11 mouse cellular contexts compared by ENCODE assay signal in the genomic region with DNA sequence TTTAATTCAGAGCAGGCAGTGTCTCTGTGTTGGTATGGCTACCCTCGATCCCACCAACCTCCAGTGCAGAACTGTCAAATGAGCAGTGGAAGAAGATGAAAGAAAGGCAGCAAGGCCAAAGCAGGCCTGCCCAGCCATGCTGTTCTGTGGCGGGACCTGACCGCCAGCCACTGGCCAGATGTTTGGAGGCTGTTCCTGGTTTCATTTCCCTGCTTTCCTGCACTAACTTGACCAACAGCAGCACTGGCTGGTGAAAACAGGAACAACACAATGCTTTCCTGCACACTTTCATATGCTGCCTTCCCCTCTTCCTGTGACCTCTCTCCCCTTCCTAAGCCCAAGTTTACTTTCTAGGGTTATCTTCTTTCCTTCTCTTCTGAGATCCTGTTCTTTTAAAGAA. TPM values are rescaled to one million over a fixed set of nuclear protein-coding genes. Genes with fewer than 3 reads are reported as not detected.
DNase-seq lines count a peak whose midpoint lies in the region; ATAC-seq and TF ChIP-seq lines count a peak whose summit lies in the region.
"Had no signal": no experiment of that assay in that cellular context is flagged by ENCODE, and none has a peak within 500 bp of the region (broad histone marks: within the 10 kb centered on the region; RNA-seq: fewer than 3 reads in every experiment).

No protein-coding gene starts in this region.

- H3K27ac ChIP-seq in kidney, postnatal 0 days = no peak overlapping the region
- H3K27ac ChIP-seq: hindbrain, embryonic 14.5 days; midbrain, embryonic 12.5 days; stomach, embryonic 15.5 days had no signal

- no peak overlapping the region for H3K9ac ChIP-seq in kidney, postnatal 0 days (ENCODE audit: low read depth, low read length)
- H3K9ac ChIP-seq: hindbrain, embryonic 14.5 days; midbrain, embryonic 12.5 days; stomach, embryonic 15.5 days had no signal

- H3K9me3 ChIP-seq in kidney, postnatal 0 days (replicated peaks; ENCODE audit: low read length) = no peaks in the 10 kb centered on the region
- H3K9me3 ChIP-seq: midbrain, embryonic 12.5 days; stomach, embryonic 15.5 days had no signal

- H3K36me3 ChIP-seq in kidney, postnatal 0 days (ENCODE audit: insufficient read depth, low read length) = no peaks in the 10 kb centered on the region
- H3K36me3 ChIP-seq: midbrain, embryonic 12.5 days; stomach, embryonic 15.5 days had no signal

- no peaks in the 10 kb centered on the region for H3K27me3 ChIP-seq in kidney, postnatal 0 days (ENCODE audit: insufficient read depth, low read length)
- H3K27me3 ChIP-seq: midbrain, embryonic 12.5 days; stomach, embryonic 15.5 days had no signal

- H3K4me3 ChIP-seq in kidney, postnatal 0 days (replicated peaks; ENCODE audit: low read depth, low read length) = no peak overlapping the region
- H3K4me3 ChIP-seq: midbrain, embryonic 12.5 days; stomach, embryonic 15.5 days had no signal

- H3K4me2 ChIP-seq in kidney, postnatal 0 days (ENCODE audit: low read length) = no peak overlapping the region
- H3K4me2 ChIP-seq: hindbrain, embryonic 14.5 days; midbrain, embryonic 12.5 days; stomach, embryonic 15.5 days had no signal

- DNase-seq in embryo, embryonic 10 days (ENCODE audit: low spot score) = peak; percentile 23
- no peak for DNase-seq in embryo, embryonic 9.5 days (ENCODE audit: extremely low spot score)
- DNase-seq in ovary, postnatal 36 days (ENCODE audit: low spot score) = peak; percentile 22
- DNase-seq in ovary, postnatal 10 days (ENCODE audit: low spot score) = no peak
- peak; percentile 56 for DNase-seq in kidney, postnatal 0 days (ENCODE audit: low spot score)
- DNase-seq in natural killer cell, adult 2 months (ENCODE audit: low spot score in 2 of 2) = no peak
- DNase-seq in retina, postnatal 1 day = no peak

- 0 out of 2 replicates have a peak, but pooled peaks have one; percentile 46 for ATAC-seq in kidney, postnatal 0 days (replicated peaks; ENCODE audit: low FRiP score, low read depth)
- peak; percentile 68 for ATAC-seq in monocyte, adult 5-6 weeks (replicated peaks; ENCODE audit: insufficient number of reproducible peaks, low FRiP score, low TSS enrichment, poor library complexity, severe bottlenecking)

- WGBS in kidney, postnatal 0 days = 36% methylated on average over 3 of the region's 3 CpGs

- TF ChIP-seq CTCF in kidney, postnatal 0 days (IDR thresholded peaks at IDR 0.05; ENCODE audit: low read depth) = peak; percentile 64

- H3K4me1 ChIP-seq in kidney, postnatal 0 days (replicated peaks; ENCODE audit: insufficient read depth, low read length) = no peaks in the 10 kb centered on the region
- H3K4me1 ChIP-seq: midbrain, embryonic 12.5 days; stomach, embryonic 15.5 days had no signal

RNA-seq across cellular contexts. Expression of gene Mitf, which starts 50.8 kb away (rescaled TPM):
- 6.8 and 7.5 TPM in 2 replicates for polyA plus RNA-seq in kidney, postnatal 0 days (2015; fragmentation: Nextera tagmentation; extraction: Ambion mirVana)
- 1.9 to 6.8 TPM (median 2.4 TPM) in 3 replicates for total RNA-seq in monocyte, adult 5-6 weeks (2017)

Comparison
In these comparisons a context has a peak if more than half of its experiments do, and no peak if none do; other contexts are left out.
1. DNase-seq: peak in embryo, embryonic 10 days (single experiment), ovary, postnatal 36 days (single experiment) and kidney, postnatal 0 days (single experiment); none in embryo, embryonic 9.5 days (single experiment), ovary, postnatal 10 days (single experiment), natural killer cell, adult 2 months (0 of 2) and retina, postnatal 1 day (single experiment).